Mouse (Mus musculus): Measurements from ENCODE around the gene Phlda3.

GRCm38 (mm10) chr1:135770896-135771572 is 5.1 kb downstream of the Phlda3 start:
- TF ChIP-seq POLR2A (IDR thresholded peaks at IDR 0.05; ENCODE audit: insufficient read length, low read depth) (peak; percentile 67), TCF3 (IDR thresholded peaks at IDR 0.05; ENCODE audit: insufficient read length, low read depth) (no peak), REST (IDR thresholded peaks at IDR 0.05; ENCODE audit: insufficient read depth, insufficient read length) (no peak), MYOD1 (IDR thresholded peaks at IDR 0.05; ENCODE audit: control insufficient read depth in 1 of 3, insufficient read length in 2 of 3, low read depth in 2 of 3) (peak in 2 of 3 experiments; percentile 80 to 89), TCF12 (IDR thresholded peaks at IDR 0.05; ENCODE audit: insufficient read depth, poor library complexity, severe bottlenecking) (peak; percentile 51), USF1 (IDR thresholded peaks at IDR 0.05; ENCODE audit: low read depth) (no peak), POLR2AphosphoS2 (IDR thresholded peaks at IDR 0.05; ENCODE audit: insufficient read length, low read depth) (peak; percentile 70), E2F4 (IDR thresholded peaks at IDR 0.05; ENCODE audit: insufficient read depth) (no peak), MAX (IDR thresholded peaks at IDR 0.05; ENCODE audit: low read depth) (no peak), MYOG (IDR thresholded peaks at IDR 0.05; ENCODE audit: control insufficient read depth in 1 of 3, insufficient read depth in 1 of 3, insufficient read length in 2 of 3, low read depth in 2 of 3) (peak; percentile 41 to 91 (median 49)), SRF (IDR thresholded peaks at IDR 0.05; ENCODE audit: control insufficient read depth, insufficient read length, low read depth) (no peak)
